Mouse (Mus musculus) MEL (cell line): ENCODE results near the gene Slco2b1. TPM values are rescaled to one million over a fixed set of nuclear protein-coding genes. Genes with fewer than 3 reads are reported as not detected.

Experiments
- DNase-seq: peaks from one replicate; pipeline ENCODE4 v3.0.0; 2011; ENCODE audit warnings: low read depth, low spot score
- H3K27ac ChIP-seq: 2 replicates; pipeline ENCODE4 v1.5.1; 2012; ENCODE audit warnings: low read depth, mild to moderate bottlenecking, control low read depth, low read length, moderate library complexity; ENCODE audit not compliant: control insufficient read depth
- H3K27me3 ChIP-seq, 2 experiments: fragments of 150-350 bp in 1 of 2; sonication (generic) in 1 of 2; 2 replicates each; pipeline ENCODE4 v1.6.1; 2012; ENCODE audit warnings: low read length in 2 of 2, mild to moderate bottlenecking in 2 of 2, improper control_type of control experiment in 1 of 2, moderate library complexity in 1 of 2; ENCODE audit not compliant: insufficient read depth in 2 of 2, control insufficient read depth in 1 of 2
- H3K36me3 ChIP-seq, 2 experiments: 2 replicates each; pipeline ENCODE4 v1.6.1; 2012 to 2014; ENCODE audit warnings: low read length in 2 of 2, improper control_type of control experiment in 1 of 2, inconsistent platforms in 1 of 2, mild to moderate bottlenecking in 1 of 2; ENCODE audit not compliant: insufficient read depth in 2 of 2, control insufficient read depth in 1 of 2
- H3K4me1 ChIP-seq, 2 experiments: fragments of 150-350 bp in 1 of 2; sonication (generic) in 1 of 2; 2 replicates each; pipeline ENCODE4 v1.6.1; 2012; ENCODE audit warnings: low read length in 2 of 2, improper control_type of control experiment in 1 of 2, mild to moderate bottlenecking in 1 of 2; ENCODE audit not compliant: insufficient read depth in 2 of 2, control insufficient read depth in 1 of 2
- H3K4me3 ChIP-seq, 2 experiments: fragments of 150-350 bp in 1 of 2; sonication (generic) in 1 of 2; 2 replicates each; pipeline ENCODE4 v1.5.1; 2012; ENCODE audit warnings: low read depth in 2 of 2, low read length in 2 of 2, mild to moderate bottlenecking in 2 of 2, moderate library complexity in 2 of 2, control low read depth in 1 of 2, improper control_type of control experiment in 1 of 2; ENCODE audit not compliant: control insufficient read depth in 1 of 2, insufficient read depth in 1 of 2
- H3K79me2 ChIP-seq: 2 replicates; pipeline ENCODE4 v1.6.1; 2012; ENCODE audit warnings: mild to moderate bottlenecking, low read length, moderate library complexity; ENCODE audit not compliant: control insufficient read depth, poor library complexity, insufficient read depth
- H3K9ac ChIP-seq: 2 replicates; pipeline ENCODE4 v1.6.1; 2012; ENCODE audit warnings: low read depth, mild to moderate bottlenecking, control low read depth, low read length, moderate library complexity; ENCODE audit not compliant: control insufficient read depth, poor library complexity, severe bottlenecking
- H3K9me3 ChIP-seq: fragments of 150-350 bp; sonication (generic); replicated peaks from 2 replicates; pipeline ENCODE4 v1.6.1; 2012; ENCODE audit warnings: mild to moderate bottlenecking, low read length, improper control_type of control experiment, moderate library complexity; ENCODE audit not compliant: insufficient read depth
- BHLHE40 ChIP-seq: IDR thresholded peaks from 2 replicates; pipeline ENCODE4 v1.6.1; 2012; ENCODE audit warnings: low read depth, mild to moderate bottlenecking, inconsistent platforms, low read length, improper control_type of control experiment, borderline replicate concordance
- CHD1 ChIP-seq: IDR thresholded peaks from 2 replicates; pipeline ENCODE4 v1.6.1; 2012; ENCODE audit warnings: low read depth, mild to moderate bottlenecking, inconsistent platforms, low read length, improper control_type of control experiment
- CHD2 ChIP-seq: IDR thresholded peaks from 2 replicates; pipeline ENCODE4 v1.6.1; 2011; ENCODE audit warnings: low read length, improper control_type of control experiment
- CTCF ChIP-seq, 3 experiments: IDR thresholded peaks in 2 of 3; conservative IDR thresholded peaks in 1 of 3; 2 replicates each; pipeline ENCODE4 v1.5.1; 2011 to 2012; ENCODE audit warnings: low read length in 3 of 3, low read depth in 2 of 3, mild to moderate bottlenecking in 2 of 3, improper control_type of control experiment in 1 of 3, inconsistent platforms in 1 of 3, mixed read lengths in 1 of 3, moderate library complexity in 1 of 3; ENCODE audit not compliant: control insufficient read depth in 1 of 3, insufficient read depth in 1 of 3, poor library complexity in 1 of 3, severe bottlenecking in 1 of 3
- E2F4 ChIP-seq: IDR thresholded peaks from 2 replicates; pipeline ENCODE4 v1.6.1; 2011; ENCODE audit warnings: low read depth, low read length, improper control_type of control experiment, borderline replicate concordance
- ELF1 ChIP-seq: IDR thresholded peaks from 2 replicates; pipeline ENCODE4 v1.6.1; 2014; ENCODE audit warnings: low read depth, mild to moderate bottlenecking, inconsistent platforms, low read length, improper control_type of control experiment, moderate library complexity
- EP300 ChIP-seq, 2 experiments: IDR thresholded peaks; 2 replicates each; pipeline ENCODE4 v1.6.1; 2011; ENCODE audit warnings: improper control_type of control experiment in 2 of 2, low read length in 2 of 2, low read depth in 1 of 2, mild to moderate bottlenecking in 1 of 2
- ETS1 ChIP-seq: IDR thresholded peaks from 2 replicates; pipeline ENCODE4 v1.6.1; 2012; ENCODE audit warnings: low read depth, mild to moderate bottlenecking, inconsistent platforms, low read length, improper control_type of control experiment, moderate library complexity
- GABPA ChIP-seq: IDR thresholded peaks from 2 replicates; pipeline ENCODE4 v1.6.1; 2012; ENCODE audit warnings: low read depth, mild to moderate bottlenecking, inconsistent platforms, low read length, improper control_type of control experiment, moderate library complexity
- HCFC1 ChIP-seq: IDR thresholded peaks from 2 replicates; pipeline ENCODE4 v1.6.1; 2012; ENCODE audit warnings: low read depth, mild to moderate bottlenecking, inconsistent platforms, low read length, improper control_type of control experiment, moderate library complexity
- JUND ChIP-seq: IDR thresholded peaks from 2 replicates; pipeline ENCODE4 v1.6.1; 2011; ENCODE audit warnings: low read depth, mild to moderate bottlenecking, improper control_type of control experiment, low read length
- MAX ChIP-seq: IDR thresholded peaks from 2 replicates; pipeline ENCODE4 v1.6.1; 2011; ENCODE audit warnings: low read length, improper control_type of control experiment
- MEF2A ChIP-seq: IDR thresholded peaks from 2 replicates; pipeline ENCODE4 v1.6.1; 2014; ENCODE audit warnings: low read depth, mild to moderate bottlenecking, inconsistent platforms, low read length, improper control_type of control experiment; ENCODE audit not compliant: poor library complexity, insufficient replicate concordance, severe bottlenecking; ENCODE audit errors: extremely low read depth
- MYB ChIP-seq: IDR thresholded peaks from 2 replicates; pipeline ENCODE4 v1.6.1; 2011; ENCODE audit warnings: mild to moderate bottlenecking, low read depth, low read length, improper control_type of control experiment
- NELFE ChIP-seq: IDR thresholded peaks from 2 replicates; pipeline ENCODE4 v1.6.1; 2011; ENCODE audit warnings: low read depth, low read length, improper control_type of control experiment
- NRF1 ChIP-seq: IDR thresholded peaks from 2 replicates; pipeline ENCODE4 v1.6.1; 2014; ENCODE audit warnings: low read depth, mild to moderate bottlenecking, inconsistent platforms, low read length, improper control_type of control experiment, moderate library complexity; ENCODE audit not compliant: poor library complexity, insufficient read depth, severe bottlenecking
- POLR2A ChIP-seq, 2 experiments: IDR thresholded peaks; 2 replicates each; pipeline ENCODE4 v1.6.1; 2011 to 2012; ENCODE audit warnings: low read length in 2 of 2, mild to moderate bottlenecking in 2 of 2, control low read depth in 1 of 2, improper control_type of control experiment in 1 of 2, low read depth in 1 of 2, moderate library complexity in 1 of 2; ENCODE audit not compliant: control insufficient read depth in 1 of 2, insufficient read depth in 1 of 2, poor library complexity in 1 of 2
- POLR2AphosphoS2 ChIP-seq: IDR thresholded peaks from 2 replicates; pipeline ENCODE4 v1.6.1; 2011; ENCODE audit warnings: low read length, improper control_type of control experiment
- POLR2AphosphoS5 ChIP-seq: IDR thresholded peaks from 2 replicates; pipeline ENCODE4 v1.6.1; 2012; ENCODE audit warnings: low read depth, borderline replicate concordance, mild to moderate bottlenecking, inconsistent platforms, low read length, moderate library complexity, mixed read lengths
- RAD21 ChIP-seq: IDR thresholded peaks from 2 replicates; pipeline ENCODE4 v1.6.1; 2011; ENCODE audit warnings: mild to moderate bottlenecking, low read depth, low read length, improper control_type of control experiment
- RCOR1 ChIP-seq: IDR thresholded peaks from 2 replicates; pipeline ENCODE4 v1.6.1; 2012; ENCODE audit warnings: low read depth, mild to moderate bottlenecking, inconsistent platforms, low read length, improper control_type of control experiment
- TAL1 ChIP-seq: IDR thresholded peaks from 2 replicates; pipeline ENCODE4 v1.6.1; 2012; ENCODE audit warnings: mild to moderate bottlenecking, inconsistent platforms, low read length, moderate library complexity, mixed read lengths
- TCF12 ChIP-seq: IDR thresholded peaks from 2 replicates; pipeline ENCODE4 v1.6.1; 2014; ENCODE audit warnings: low read depth, mild to moderate bottlenecking, inconsistent platforms, low read length, improper control_type of control experiment, moderate library complexity
- USF1 ChIP-seq: IDR thresholded peaks from 2 replicates; pipeline ENCODE4 v1.6.1; 2014; ENCODE audit warnings: low read depth, mild to moderate bottlenecking, inconsistent platforms, low read length, improper control_type of control experiment, moderate library complexity
- USF2 ChIP-seq, 2 experiments: IDR thresholded peaks; 2 replicates each; pipeline ENCODE4 v1.6.1; 2011 to 2012; ENCODE audit warnings: improper control_type of control experiment in 2 of 2, low read length in 2 of 2, borderline replicate concordance in 1 of 2, inconsistent platforms in 1 of 2, low read depth in 1 of 2, mild to moderate bottlenecking in 1 of 2; ENCODE audit not compliant: insufficient read depth in 1 of 2
- ZC3H11A ChIP-seq: IDR thresholded peaks from 2 replicates; pipeline ENCODE4 v1.6.1; 2012; ENCODE audit warnings: low read depth, mild to moderate bottlenecking, inconsistent platforms, low read length, improper control_type of control experiment
- ZKSCAN1 ChIP-seq: IDR thresholded peaks from 2 replicates; pipeline ENCODE4 v1.6.1; 2012; ENCODE audit warnings: low read depth, mild to moderate bottlenecking, inconsistent platforms, low read length, improper control_type of control experiment, moderate library complexity
- ZMIZ1 ChIP-seq: IDR thresholded peaks from 2 replicates; pipeline ENCODE4 v1.6.1; 2012; ENCODE audit warnings: low read depth, mild to moderate bottlenecking, inconsistent platforms, low read length, improper control_type of control experiment, moderate library complexity
- ZNF384 ChIP-seq: IDR thresholded peaks from 2 replicates; pipeline ENCODE4 v1.6.1; 2012; ENCODE audit warnings: low read depth, mild to moderate bottlenecking, inconsistent platforms, low read length, improper control_type of control experiment
- polyA plus RNA-seq, 2 experiments: library from polyadenylated mRNA; stranded (reverse) in 1 of 2; unstranded in 1 of 2; fragments of >175 nt in 1 of 2; fragments of >200 nt in 1 of 2; gene quantifications; 2 replicates each; pipeline versions ENCODE4 v1.2.1 to v1.2.4; 2012; ENCODE audit warnings: low replicate concordance in 2 of 2, low read depth in 1 of 2; ENCODE audit not compliant: insufficient read length in 2 of 2, insufficient read depth in 1 of 2, missing spikeins in 1 of 2
- total RNA-seq: library from RNA; depleted of rRNA; stranded (reverse); fragments of 300-350 nt; gene quantifications from 2 replicates; pipeline ENCODE4 v1.2.3, GENCODE M21; 2012

The Slco2b1 gene
- total and polyA plus RNA-seq, 3 experiments: 0.06 TPM; not detected in 2

DNA sequence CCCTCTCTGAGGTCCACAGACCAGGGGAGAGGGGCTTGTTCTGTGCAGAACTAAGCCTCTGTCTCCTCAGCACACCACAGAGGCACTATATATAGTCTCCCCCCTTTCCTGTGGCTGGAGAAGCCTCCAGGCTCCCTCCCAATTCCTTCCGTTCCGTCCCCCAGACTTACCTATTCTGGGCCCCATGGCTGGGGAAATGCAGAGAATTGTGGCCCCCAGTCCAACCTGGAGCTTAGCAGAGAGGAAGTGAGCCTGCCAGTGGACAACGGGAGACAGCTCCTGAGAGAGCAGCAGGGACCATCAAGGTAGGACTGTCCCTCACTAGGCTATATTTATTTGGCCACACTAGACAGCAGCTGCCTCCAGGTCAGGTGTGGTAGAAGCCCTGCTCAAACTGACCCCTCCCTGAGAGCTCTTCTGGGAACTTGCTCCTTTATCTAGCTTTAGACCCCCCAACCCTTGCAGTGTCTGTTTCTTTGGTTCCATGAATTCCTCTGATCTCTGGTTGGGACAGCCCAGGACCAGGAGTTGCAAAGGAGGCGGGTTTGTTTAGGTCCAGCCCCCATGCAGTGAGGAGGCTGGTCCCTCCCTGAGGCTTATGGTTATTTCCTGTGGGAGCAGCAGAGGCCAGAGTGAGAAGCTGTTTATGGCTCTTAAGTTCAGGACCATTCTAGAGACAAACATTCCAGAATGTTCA is 4.7 kb downstream of the Slco2b1 start:
- H3K9me3 ChIP-seq: no peaks in the 10 kb centered on the region
- peaks cover 0 to 6% of the 10 kb centered on the region in 2 experiments; a peak in 3 of 4 replicates for H3K4me1 ChIP-seq
- no peak for TF ChIP-seq ZC3H11A
- TF ChIP-seq CHD2: no peak
- no peak for TF ChIP-seq POLR2AphosphoS5
- no peak for TF ChIP-seq USF2 (IDR thresholded peaks at IDR 0.05; ENCODE audit: borderline replicate concordance in 1 of 2, insufficient read depth in 1 of 2, low read depth in 1 of 2, low read length in 2 of 2)
- no peak for TF ChIP-seq BHLHE40
- no peak for TF ChIP-seq POLR2A (IDR thresholded peaks at IDR 0.05; ENCODE audit: control insufficient read depth in 1 of 2, insufficient read depth in 1 of 2, low read depth in 1 of 2, low read length in 2 of 2, poor library complexity in 1 of 2)
- TF ChIP-seq GABPA: no peak
- TF ChIP-seq NELFE: no peak
- no peak for TF ChIP-seq ELF1
- TF ChIP-seq NRF1: no peak
- no peak for TF ChIP-seq MAX
- TF ChIP-seq ZMIZ1: no peak
- TF ChIP-seq ETS1: no peak
- TF ChIP-seq CHD1: no peak
- no peak for TF ChIP-seq ZNF384
- TF ChIP-seq TCF12: no peak
- TF ChIP-seq E2F4: no peak
- no peak for TF ChIP-seq RCOR1
- no peaks in the 10 kb centered on the region for H3K79me2 ChIP-seq
- H3K9ac ChIP-seq: no peak overlapping the region
- H3K4me3 ChIP-seq: no peak overlapping the region
- H3K27ac ChIP-seq: no peak overlapping the region
- peaks cover under 1 to 1% of the 10 kb centered on the region in 2 experiments; a peak in 2 of 4 replicates for H3K27me3 ChIP-seq
- peaks cover 0 to 2% of the 10 kb centered on the region in 2 experiments; a peak in 1 of 4 replicates for H3K36me3 ChIP-seq
- DNase-seq: peak; percentile 5

DNA sequence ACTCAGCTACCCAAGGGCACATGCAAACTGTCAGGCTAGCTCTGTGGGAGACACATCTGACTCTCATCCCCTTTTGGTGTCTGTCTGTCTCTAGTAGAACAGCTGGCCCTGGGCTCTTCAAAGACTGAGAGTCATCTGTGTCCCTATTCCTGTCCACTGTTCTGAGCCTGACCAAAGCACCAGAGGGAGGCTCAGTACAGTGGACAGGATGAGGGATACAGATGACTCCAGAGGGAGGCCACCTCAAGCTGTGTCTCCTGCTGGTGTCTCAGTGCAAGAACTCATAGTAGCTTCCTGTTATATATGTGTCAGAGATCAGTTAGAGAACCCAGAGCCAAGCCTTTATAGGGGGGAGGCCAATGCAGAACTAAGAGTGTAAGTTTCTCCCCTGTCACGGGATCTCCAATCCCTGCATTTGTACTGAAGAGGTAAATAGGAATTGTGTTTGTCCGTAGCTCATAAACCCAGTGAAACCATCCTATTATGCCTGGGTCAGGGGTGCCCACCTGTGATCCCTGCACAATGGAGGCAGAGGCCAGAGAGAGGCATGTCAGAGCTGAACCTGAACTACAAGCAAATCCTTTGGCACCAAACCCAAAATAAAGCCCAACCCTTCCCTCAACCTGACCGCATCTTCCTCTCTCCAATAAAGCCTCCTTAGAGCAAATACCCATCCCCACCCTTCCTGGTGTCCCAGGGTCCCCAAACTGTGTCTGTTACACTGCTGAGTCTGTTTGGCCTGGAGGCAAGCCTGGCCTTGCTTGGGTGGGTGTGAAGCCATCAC is 6.2 kb downstream of the Slco2b1 start:
- Histone ChIP-seq H3K4me1 (peaks cover 0 to 6% of the 10 kb centered on the region in 2 experiments; a peak in 3 of 4 replicates), H3K9ac (no peak overlapping the region), H3K9me3 (no peaks in the 10 kb centered on the region), H3K27me3 (peaks cover 1 to 2% of the 10 kb centered on the region in 2 experiments; a peak in 2 of 4 replicates), H3K27ac (no peak overlapping the region), H3K36me3 (peaks cover 0 to 2% of the 10 kb centered on the region in 2 experiments; a peak in 1 of 4 replicates), H3K4me3 (no peak overlapping the region), H3K79me2 (no peaks in the 10 kb centered on the region)
- no peak for DNase-seq
- TF ChIP-seq RAD21 (no peak), USF1 (no peak), MEF2A (no peak), POLR2AphosphoS5 (no peak), TCF12 (no peak), JUND (no peak), CTCF (IDR thresholded peaks at IDR 0.05 in 2 of 3, conservative IDR thresholded peaks at IDR 0.05 in 1 of 3; ENCODE audit: control insufficient read depth in 1 of 3, insufficient read depth in 1 of 3, low read depth in 2 of 3, low read length in 3 of 3, poor library complexity in 1 of 3, severe bottlenecking in 1 of 3) (no peak), HCFC1 (no peak), MYB (no peak), POLR2AphosphoS2 (no peak), EP300 (IDR thresholded peaks at IDR 0.05; ENCODE audit: low read depth in 1 of 2, low read length in 2 of 2) (no peak), ZKSCAN1 (no peak), E2F4 (no peak), TAL1 (no peak)
